Mouse (Mus musculus) cerebellum, postnatal 10 days (tissue): ENCODE results near the gene Stard3nl.

Experiments
- DNase-seq, 2 experiments: peaks; one replicate each; pipeline ENCODE4 v3.0.0; 2021; ENCODE audit warnings: mixed read lengths in 2 of 2

Gene Stard3nl

GRCm38 (mm10) chr13:19381112-19381828 lies 14.3 kb downstream of the Stard3nl start:
- DNase-seq, result no peak

- DNase-seq, result no peak
These were observed 16.3 kb downstream of the Stard3nl start for GRCm38 (mm10) chr13:19379313-19379712.

GRCm38 (mm10) chr13:19372133-19372729 lies 23.4 kb downstream of the Stard3nl start:
- no peak for DNase-seq

GRCm38 (mm10) chr13:19368817-19369216 lies 26.8 kb downstream of the Stard3nl start:
- peak; percentile 72 to 73 for DNase-seq

GRCm38 (mm10) chr13:19367536-19367935 lies 28.1 kb downstream of the Stard3nl start:
- peak; percentile 77 to 85 for DNase-seq

- DNase-seq, result no peak
These were observed 28.7 kb downstream of the Stard3nl start for GRCm38 (mm10) chr13:19366866-19367265.

GRCm38 (mm10) chr13:19365596-19365995 lies 30.0 kb downstream of the Stard3nl start:
- DNase-seq, result peak; percentile 86 to 89

GRCm38 (mm10) chr13:19364245-19364772 lies 31.3 kb downstream of the Stard3nl start:
- peak; percentile 82 to 90 for DNase-seq

GRCm38 (mm10) chr13:19362358-19362757 lies 33.2 kb downstream of the Stard3nl start:
- peak; percentile 58 to 60 for DNase-seq

- DNase-seq, result peak in 1 of 2 experiments; percentile 27
These were observed 37.6 kb downstream of the Stard3nl start for GRCm38 (mm10) chr13:19358027-19358426.

GRCm38 (mm10) chr13:19357301-19357700 lies 38.3 kb downstream of the Stard3nl start:
- DNase-seq, result no peak

- peak in 1 of 2 experiments; percentile 27 for DNase-seq
These were observed 38.9 kb downstream of the Stard3nl start for GRCm38 (mm10) chr13:19356720-19357119.

- no peak for DNase-seq
These were observed 39.5 kb downstream of the Stard3nl start for GRCm38 (mm10) chr13:19356120-19356519.

GRCm38 (mm10) chr13:19352795-19353194 lies 42.8 kb downstream of the Stard3nl start:
- peak in 1 of 2 experiments; percentile 16 for DNase-seq

- peak; percentile 60 to 64 for DNase-seq
These were observed 55.2 kb downstream of the Stard3nl start for GRCm38 (mm10) chr13:19340356-19340755.

GRCm38 (mm10) chr13:19336310-19336709 lies 59.3 kb downstream of the Stard3nl start:
- peak in 1 of 2 experiments; percentile 51 for DNase-seq
